Mouse (Mus musculus) intestine, embryonic 14.5 days (tissue): Measurements from ENCODE around the gene B4galnt1. TPM values are rescaled to one million over a fixed set of nuclear protein-coding genes. Genes with fewer than 3 reads are reported as not detected.

ENCODE experiments used
- ATAC-seq: fragments of 200-750 bp; cut with Nextera tagmentation; replicated peaks from 2 replicates; pipeline ENCODE4 v1.8.0; 2017; ENCODE audit warnings: low read depth, moderate number of reproducible peaks, moderate TSS enrichment, moderate library complexity; ENCODE audit not compliant: low FRiP score, low TSS enrichment
- DNase-seq: peaks from one replicate; pipeline ENCODE4 v3.0.0-alpha.2; 2018; ENCODE audit warnings: low spot score
- H3K27ac ChIP-seq: fragments of 300-500 bp; sonication (generic); 2 replicates; pipeline ENCODE4 v1.5.1; 2014; ENCODE audit warnings: low read depth, mild to moderate bottlenecking, control low read depth
- H3K27me3 ChIP-seq: fragments of 300-500 bp; sonication (generic); replicated peaks from 2 replicates; pipeline ENCODE4 v1.6.1; 2014; ENCODE audit warnings: low read length, control low read depth; ENCODE audit not compliant: control insufficient read depth, insufficient read depth
- H3K36me3 ChIP-seq: fragments of 300-500 bp; sonication (generic); 2 replicates; pipeline ENCODE4 v1.6.1; 2014; ENCODE audit warnings: low read length, control low read depth; ENCODE audit not compliant: control insufficient read depth, insufficient read depth
- H3K4me1 ChIP-seq: fragments of 300-500 bp; sonication (generic); replicated peaks from 2 replicates; pipeline ENCODE4 v1.6.1; 2014; ENCODE audit warnings: low read length, control low read depth, mixed read lengths; ENCODE audit not compliant: control insufficient read depth, insufficient read depth
- H3K4me2 ChIP-seq: fragments of 300-500 bp; sonication (generic); 2 replicates; pipeline ENCODE4 v1.6.1; 2014; ENCODE audit warnings: low read length
- H3K4me3 ChIP-seq: fragments of 300-500 bp; sonication (generic); 2 replicates; pipeline ENCODE4 v1.5.1; 2014; ENCODE audit warnings: low read depth, low read length, control low read depth, mixed read lengths
- H3K9ac ChIP-seq: fragments of 300-500 bp; sonication (generic); 2 replicates; pipeline ENCODE4 v1.6.1; 2014; ENCODE audit warnings: mild to moderate bottlenecking, low read length
- H3K9me3 ChIP-seq: fragments of 300-500 bp; sonication (generic); 2 replicates; pipeline ENCODE4 v1.6.1; 2016; ENCODE audit warnings: low read length, control low read depth; ENCODE audit not compliant: control insufficient read depth
- WGBS: fragments of 180-500 bp; shearing (Covaris S2); extraction: QIAGEN DNeasy Blood & Tissue Kit; methylation state at CpG from one replicate; pipeline ENCODE4 v1.1.7; 2014; 5-methylcytosine and 5-hydroxymethylcytosine counted together
- polyA plus RNA-seq: library from polyadenylated mRNA; unstranded; fragments of >200 nt; fragmentation: Nextera tagmentation; extraction: Ambion mirVana; gene quantifications from 2 replicates; pipeline ENCODE4 v1.2.1, GENCODE M21; 2014

Gene B4galnt1
- 54.3 and 66.0 TPM in 2 replicates for polyA plus RNA-seq

- 2% methylated on average over 51 of the region's 52 CpGs for WGBS
- Histone ChIP-seq H3K4me1 (peaks cover 12% of the 10 kb centered on the region; the same call in 1 of the 2 replicates), H3K27ac (peak within 1 kb of the TSS; percentile 70), H3K27me3 (peaks cover 42% of the 10 kb centered on the region), H3K9ac (peak within 1 kb of the TSS; percentile 81), H3K4me2 (peak within 1 kb of the TSS; percentile 100), H3K9me3 (no peaks in the 10 kb centered on the region), H3K36me3 (0 out of 2 replicates have a peak, but pooled peaks cover 4% of the 10 kb centered on the region), H3K4me3 (peak within 1 kb of the TSS; percentile 62)
- peak; percentile 86 for DNase-seq
- ATAC-seq: peak; percentile 81
Observed at GRCm38 (mm10) chr10:127164631-127165353, at the start of gene B4galnt1. B4galnt1 (plus strand) TSS chr10:127165225.

- no peak for ATAC-seq
- Histone ChIP-seq H3K4me2 (no peak overlapping the region), H3K9ac (no peak overlapping the region), H3K27ac (no peak overlapping the region), H3K36me3 (peaks cover 42% of the 10 kb centered on the region), H3K9me3 (no peaks in the 10 kb centered on the region), H3K4me1 (peaks cover 13% of the 10 kb centered on the region), H3K27me3 (no peaks in the 10 kb centered on the region), H3K4me3 (no peak overlapping the region)
- DNase-seq: no peak
- WGBS: 93% methylated on average over 11 of the region's 11 CpGs
Observed at GRCm38 (mm10) chr10:127118470-127118869, 46.6 kb upstream of the B4galnt1 start.

GRCm38 (mm10) chr10:127119229-127119628 lies 45.8 kb upstream of the B4galnt1 start:
- H3K27me3 ChIP-seq: no peaks in the 10 kb centered on the region
- no peak overlapping the region for H3K4me2 ChIP-seq
- no peaks in the 10 kb centered on the region for H3K9me3 ChIP-seq
- WGBS: 92% methylated on average over 10 of the region's 10 CpGs
- no peak overlapping the region for H3K4me3 ChIP-seq
- peaks cover 13% of the 10 kb centered on the region for H3K4me1 ChIP-seq
- peaks cover 42% of the 10 kb centered on the region for H3K36me3 ChIP-seq
- H3K27ac ChIP-seq: no peak overlapping the region
- no peak for ATAC-seq
- DNase-seq: no peak
- H3K9ac ChIP-seq: no peak overlapping the region

- peak overlapping the region; percentile 90 for H3K4me3 ChIP-seq
- peak; percentile 57 for DNase-seq
- H3K4me1 ChIP-seq: peaks cover 13% of the 10 kb centered on the region
- ATAC-seq: no peak; the same call in 1 of the 2 replicates
- H3K27me3 ChIP-seq: no peaks in the 10 kb centered on the region
- H3K9ac ChIP-seq: peak overlapping the region; percentile 66
- no peak overlapping the region for H3K27ac ChIP-seq
- no peaks in the 10 kb centered on the region for H3K9me3 ChIP-seq
- H3K36me3 ChIP-seq: peaks cover 40% of the 10 kb centered on the region
- 5% methylated on average over 30 of the region's 34 CpGs for WGBS
- peak overlapping the region; percentile 100 for H3K4me2 ChIP-seq
Observed at GRCm38 (mm10) chr10:127120301-127121065, 44.5 kb upstream of the B4galnt1 start.

GRCm38 (mm10) chr10:127121066-127121477 lies 44.0 kb upstream of the B4galnt1 start, which contains the start of gene Os9:
Os9 (minus strand) TSS chr10:127121131.
- H3K4me1 ChIP-seq: peaks cover 13% of the 10 kb centered on the region
- DNase-seq (peak; percentile 95), ATAC-seq (peak; percentile 96)
- no peaks in the 10 kb centered on the region for H3K9me3 ChIP-seq
- H3K27ac ChIP-seq: no peak within 1 kb of the TSS
- H3K4me3 ChIP-seq: peak within 1 kb of the TSS; percentile 90
- H3K9ac ChIP-seq: peak within 1 kb of the TSS; percentile 66
- H3K36me3 ChIP-seq: peaks cover 34% of the 10 kb centered on the region
- H3K4me2 ChIP-seq: peak within 1 kb of the TSS; percentile 100
- H3K27me3 ChIP-seq: no peaks in the 10 kb centered on the region
- 1% methylated on average over 19 of the region's 19 CpGs for WGBS

- H3K4me1 ChIP-seq: peaks cover 13% of the 10 kb centered on the region
- H3K9me3 ChIP-seq: no peaks in the 10 kb centered on the region
- no peaks in the 10 kb centered on the region for H3K27me3 ChIP-seq
- ATAC-seq (no peak), DNase-seq (no peak)
- H3K9ac ChIP-seq: no peak overlapping the region
- H3K27ac ChIP-seq: no peak overlapping the region
- H3K36me3 ChIP-seq: peaks cover 26% of the 10 kb centered on the region
- H3K4me2 ChIP-seq: no peak overlapping the region
- H3K4me3 ChIP-seq: no peak overlapping the region
- WGBS: 89% methylated on average over 3 of the region's 3 CpGs
Observed at GRCm38 (mm10) chr10:127122018-127122417, 43.0 kb upstream of the B4galnt1 start.

GRCm38 (mm10) chr10:127122784-127123435 lies 42.1 kb upstream of the B4galnt1 start:
- ATAC-seq: no peak
- no peaks in the 10 kb centered on the region for H3K9me3 ChIP-seq
- H3K9ac ChIP-seq: 0 out of 2 replicates have a peak overlapping the region, but pooled peaks have one; percentile 10
- peak overlapping the region; percentile 48 for H3K4me2 ChIP-seq
- no peak overlapping the region for H3K27ac ChIP-seq
- H3K4me1 ChIP-seq: peaks cover 13% of the 10 kb centered on the region
- H3K27me3 ChIP-seq: no peaks in the 10 kb centered on the region
- DNase-seq: peak; percentile 64
- peaks cover 17% of the 10 kb centered on the region for H3K36me3 ChIP-seq
- 18% methylated on average over 13 of the region's 13 CpGs for WGBS
- peak overlapping the region; percentile 18 for H3K4me3 ChIP-seq

- H3K4me2 ChIP-seq: peak overlapping the region; percentile 48
- peak overlapping the region; percentile 18 for H3K4me3 ChIP-seq
- H3K4me1 ChIP-seq: peaks cover 13% of the 10 kb centered on the region
- DNase-seq (peak; percentile 78), ATAC-seq (no peak)
- H3K36me3 ChIP-seq: peaks cover 12% of the 10 kb centered on the region
- H3K27me3 ChIP-seq: no peaks in the 10 kb centered on the region
- H3K9me3 ChIP-seq: no peaks in the 10 kb centered on the region
- H3K27ac ChIP-seq: no peak overlapping the region
- H3K9ac ChIP-seq: 0 out of 2 replicates have a peak overlapping the region, but pooled peaks have one; percentile 10
- 10% methylated on average over 4 of the region's 4 CpGs for WGBS
Observed at GRCm38 (mm10) chr10:127123436-127123805, 41.6 kb upstream of the B4galnt1 start.
